Mouse (Mus musculus) midbrain, embryonic 14.5 days (tissue): ENCODE data around the gene Gm20388. TPM values are rescaled to one million over a fixed set of nuclear protein-coding genes. Genes with fewer than 3 reads are reported as not detected.

ENCODE experiments used
- ATAC-seq: fragments of 200-750 bp; cut with Nextera tagmentation; 2 replicates; pipeline ENCODE4 v1.8.0; 2017; ENCODE audit warnings: moderate number of reproducible peaks, moderate library complexity; ENCODE audit not compliant: low FRiP score, low TSS enrichment
- DNase-seq: peaks from one replicate; pipeline ENCODE4 v3.0.0-alpha.2; 2015
- H3K27ac ChIP-seq: fragments of 300-500 bp; sonication (generic); replicated peaks from 2 replicates; pipeline ENCODE4 v1.5.1; 2014; ENCODE audit warnings: mild to moderate bottlenecking, low read depth, low read length, moderate library complexity
- H3K27me3 ChIP-seq: fragments of 300-500 bp; sonication (generic); 2 replicates; pipeline ENCODE4 v1.6.1; 2014; ENCODE audit warnings: low read length, control low read depth, mixed read lengths; ENCODE audit not compliant: control insufficient read depth, insufficient read depth
- H3K36me3 ChIP-seq: fragments of 300-500 bp; sonication (generic); 2 replicates; pipeline ENCODE4 v1.6.1; 2014; ENCODE audit warnings: low read length, control low read depth; ENCODE audit not compliant: control insufficient read depth, insufficient read depth
- H3K4me1 ChIP-seq: fragments of 300-500 bp; sonication (generic); 2 replicates; pipeline ENCODE4 v1.6.1; 2014; ENCODE audit warnings: mild to moderate bottlenecking, antibody characterized with exemption, low read length, control low read depth; ENCODE audit not compliant: control insufficient read depth, insufficient read depth
- H3K4me2 ChIP-seq: fragments of 300-500 bp; sonication (generic); 2 replicates; pipeline ENCODE4 v1.6.1; 2014; ENCODE audit warnings: mild to moderate bottlenecking, low read length, moderate library complexity
- H3K4me3 ChIP-seq: fragments of 300-500 bp; sonication (generic); replicated peaks from 2 replicates; pipeline ENCODE4 v1.5.1; 2014; ENCODE audit warnings: low read depth, low read length
- H3K9ac ChIP-seq: fragments of 300-500 bp; sonication (generic); replicated peaks from 2 replicates; pipeline ENCODE4 v1.6.1; 2014; ENCODE audit warnings: mild to moderate bottlenecking, low read length, moderate library complexity
- H3K9me3 ChIP-seq: fragments of 300-500 bp; sonication (generic); 2 replicates; pipeline ENCODE4 v1.6.1; 2016; ENCODE audit warnings: low read length, control low read depth, mixed read lengths; ENCODE audit not compliant: control insufficient read depth
- WGBS: fragments of 180-500 bp; shearing (Covaris S2); extraction: QIAGEN DNeasy Blood & Tissue Kit; methylation state at CpG from one replicate; pipeline ENCODE4 v1.1.7; 2014; 5-methylcytosine and 5-hydroxymethylcytosine counted together
- polyA plus RNA-seq: library from polyadenylated mRNA; unstranded; fragments of >200 nt; fragmentation: Nextera tagmentation; extraction: Ambion mirVana; gene quantifications from 2 replicates; pipeline ENCODE4 v1.2.1, GENCODE M21; 2014

Gm20388 gene
- polyA plus RNA-seq, 1 experiment from 2014 or later = 4.1 TPM

- no peaks in the 10 kb centered on the region for H3K9me3 ChIP-seq
- H3K27ac ChIP-seq = no peak overlapping the region
- peaks cover 15% of the 10 kb centered on the region for H3K4me1 ChIP-seq
- no peaks in the 10 kb centered on the region for H3K27me3 ChIP-seq
- DNase-seq (no peak), ATAC-seq (no peak)
- 87% methylated on average over 14 of the region's 14 CpGs for WGBS
- H3K9ac ChIP-seq = no peak overlapping the region
- no peaks in the 10 kb centered on the region for H3K36me3 ChIP-seq
- H3K4me2 ChIP-seq = no peak overlapping the region
- no peak overlapping the region for H3K4me3 ChIP-seq
Observed at GRCm38 (mm10) chr8:121936391-121936790, 2025.8 kb downstream of the Gm20388 start.

- Histone ChIP-seq H3K27me3 (no peaks in the 10 kb centered on the region), H3K9ac (no peak overlapping the region), H3K36me3 (no peaks in the 10 kb centered on the region), H3K4me1 (peaks cover 15% of the 10 kb centered on the region), H3K27ac (no peak overlapping the region), H3K9me3 (no peaks in the 10 kb centered on the region), H3K4me3 (no peak overlapping the region), H3K4me2 (no peak overlapping the region)
- DNase-seq (no peak), ATAC-seq (no peak)
- 87% methylated on average over 7 of the region's 7 CpGs for WGBS
Observed at GRCm38 (mm10) chr8:121938732-121939131, 2028.1 kb downstream of the Gm20388 start.

GRCm38 (mm10) chr8:121943057-121943540 lies 2032.5 kb downstream of the Gm20388 start:
- Histone ChIP-seq H3K4me1 (peaks cover 12% of the 10 kb centered on the region), H3K9me3 (no peaks in the 10 kb centered on the region), H3K4me3 (no peak overlapping the region), H3K36me3 (no peaks in the 10 kb centered on the region), H3K4me2 (no peak overlapping the region), H3K27me3 (no peaks in the 10 kb centered on the region), H3K27ac (no peak overlapping the region), H3K9ac (no peak overlapping the region)
- ATAC-seq (no peak), DNase-seq (no peak)
- WGBS = 56% methylated on average over 2 of the region's 2 CpGs

- no peak for DNase-seq
- no peak for ATAC-seq
- no peak overlapping the region for H3K9ac ChIP-seq
- no peak overlapping the region for H3K27ac ChIP-seq
- no peaks in the 10 kb centered on the region for H3K27me3 ChIP-seq
- no peaks in the 10 kb centered on the region for H3K36me3 ChIP-seq
- H3K4me3 ChIP-seq = no peak overlapping the region
- 81% methylated on average over 8 of the region's 8 CpGs for WGBS
- H3K9me3 ChIP-seq = no peaks in the 10 kb centered on the region
- peaks cover 18% of the 10 kb centered on the region for H3K4me1 ChIP-seq
- H3K4me2 ChIP-seq = no peak overlapping the region
Observed at GRCm38 (mm10) chr8:121943716-121944115, 2033.1 kb downstream of the Gm20388 start.

- Histone ChIP-seq H3K27me3 (no peaks in the 10 kb centered on the region), H3K4me1 (peaks cover 18% of the 10 kb centered on the region), H3K9me3 (no peaks in the 10 kb centered on the region), H3K4me3 (no peak within 1 kb of the TSS), H3K27ac (no peak within 1 kb of the TSS), H3K36me3 (no peaks in the 10 kb centered on the region), H3K4me2 (no peak within 1 kb of the TSS), H3K9ac (no peak within 1 kb of the TSS)
- no peak for ATAC-seq
- no peak for DNase-seq
Observed at GRCm38 (mm10) chr8:121944831-121945230, 2034.2 kb downstream of the Gm20388 start, which contains the start of gene Car5a. TSS of gene Car5a (minus strand) at chr8:121944904.

- no peaks in the 10 kb centered on the region for H3K36me3 ChIP-seq
- 77% methylated on average over 7 of the region's 7 CpGs for WGBS
- no peaks in the 10 kb centered on the region for H3K9me3 ChIP-seq
- DNase-seq = no peak
- H3K9ac ChIP-seq = no peak overlapping the region
- H3K4me1 ChIP-seq = peaks cover 18% of the 10 kb centered on the region
- H3K4me3 ChIP-seq = no peak overlapping the region
- no peak for ATAC-seq
- H3K27ac ChIP-seq = no peak overlapping the region
- no peaks in the 10 kb centered on the region for H3K27me3 ChIP-seq
- no peak overlapping the region for H3K4me2 ChIP-seq
Observed at GRCm38 (mm10) chr8:121946351-121946750, 2035.7 kb downstream of the Gm20388 start.

GRCm38 (mm10) chr8:121947047-121947752 lies 2036.6 kb downstream of the Gm20388 start:
- WGBS = 24% methylated on average over 19 of the region's 19 CpGs
- peaks cover 26% of the 10 kb centered on the region for H3K4me1 ChIP-seq
- no peak for DNase-seq
- peak overlapping the region; percentile 74 for H3K27ac ChIP-seq
- H3K9ac ChIP-seq = peak overlapping the region; percentile 54
- no peak for ATAC-seq
- peak overlapping the region; percentile 62 for H3K4me2 ChIP-seq
- no peaks in the 10 kb centered on the region for H3K27me3 ChIP-seq
- H3K36me3 ChIP-seq = peaks cover under 1% of the 10 kb centered on the region; the same call in 1 of the 2 replicates
- no peaks in the 10 kb centered on the region for H3K9me3 ChIP-seq
- peak overlapping the region; percentile 29; the same call in 1 of the 2 replicates for H3K4me3 ChIP-seq

GRCm38 (mm10) chr8:121947753-121948141 lies 2037.1 kb downstream of the Gm20388 start:
- Histone ChIP-seq H3K4me1 (peaks cover 31% of the 10 kb centered on the region), H3K36me3 (peaks cover 6% of the 10 kb centered on the region; the same call in 1 of the 2 replicates), H3K9me3 (no peaks in the 10 kb centered on the region), H3K4me2 (peak overlapping the region; percentile 62), H3K9ac (peak overlapping the region; percentile 54), H3K27me3 (no peaks in the 10 kb centered on the region), H3K27ac (peak overlapping the region; percentile 74), H3K4me3 (peak overlapping the region; percentile 29)
- ATAC-seq (no peak), DNase-seq (peak; percentile 95)
- under 1% methylated on average over 18 of the region's 18 CpGs for WGBS
